Mouse (Mus musculus) splenic B cell, adult 2 months (primary cell): Measurements from ENCODE around the gene Eps8.

Experiments
- DNase-seq: peaks from one replicate; pipeline ENCODE4 v3.0.0-alpha.2; 2011; ENCODE audit warnings: low read depth, low spot score
- H3K27me3 ChIP-seq: 2 replicates; pipeline ENCODE4 v1.6.1; 2012; ENCODE audit warnings: mild to moderate bottlenecking, low read length, moderate library complexity, mixed read lengths; ENCODE audit not compliant: control insufficient read depth, poor library complexity, insufficient read depth, severe bottlenecking
- H3K36me3 ChIP-seq: 2 replicates; pipeline ENCODE4 v1.6.1; 2012; ENCODE audit warnings: mild to moderate bottlenecking, low read length, moderate library complexity, mixed read lengths; ENCODE audit not compliant: control insufficient read depth, poor library complexity, insufficient read depth, severe bottlenecking

Gene Eps8

GRCm38 (mm10) chr6:137612071-137612547 lies 42.6 kb downstream of the Eps8 start:
- no peak for DNase-seq
- Histone ChIP-seq H3K36me3 (no peaks in the 10 kb centered on the region), H3K27me3 (no peaks in the 10 kb centered on the region)

DNA sequence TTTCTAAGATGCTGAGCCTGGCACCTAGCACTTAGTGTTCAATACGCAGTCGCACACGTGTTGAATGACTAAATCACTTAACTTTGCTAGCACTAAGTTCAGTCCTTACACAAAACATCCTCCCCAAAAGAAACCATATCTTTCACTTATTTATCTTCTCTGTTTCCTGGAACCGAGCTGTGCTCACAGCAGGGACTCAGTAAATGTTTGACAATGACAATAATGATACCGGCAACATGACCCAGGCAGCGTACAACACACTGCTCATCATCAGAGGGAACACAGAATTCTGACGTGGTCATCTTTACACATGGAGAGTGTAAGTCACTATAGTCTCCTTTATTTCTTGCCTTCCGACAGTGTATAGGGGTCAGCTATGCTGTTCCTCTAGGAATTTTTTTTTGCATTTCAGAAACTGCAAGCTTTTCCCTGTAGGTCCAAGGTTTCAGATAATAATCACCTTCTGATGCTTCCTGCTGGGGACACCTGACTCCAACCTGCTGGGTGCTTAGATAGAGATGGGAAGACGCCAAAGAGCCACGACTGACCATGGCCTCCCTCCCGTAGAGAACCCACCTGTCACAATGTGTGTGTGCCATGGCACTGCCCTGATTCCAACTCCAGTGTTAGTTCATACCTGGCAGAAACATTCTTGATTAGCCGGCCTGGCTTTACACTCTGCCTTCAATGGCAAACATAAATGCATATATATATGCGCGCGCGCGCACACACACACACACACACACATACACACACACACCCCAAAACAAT lies 46.3 kb downstream of the Eps8 start:
- no peak for DNase-seq
- Histone ChIP-seq H3K36me3 (no peaks in the 10 kb centered on the region), H3K27me3 (no peaks in the 10 kb centered on the region)

DNA sequence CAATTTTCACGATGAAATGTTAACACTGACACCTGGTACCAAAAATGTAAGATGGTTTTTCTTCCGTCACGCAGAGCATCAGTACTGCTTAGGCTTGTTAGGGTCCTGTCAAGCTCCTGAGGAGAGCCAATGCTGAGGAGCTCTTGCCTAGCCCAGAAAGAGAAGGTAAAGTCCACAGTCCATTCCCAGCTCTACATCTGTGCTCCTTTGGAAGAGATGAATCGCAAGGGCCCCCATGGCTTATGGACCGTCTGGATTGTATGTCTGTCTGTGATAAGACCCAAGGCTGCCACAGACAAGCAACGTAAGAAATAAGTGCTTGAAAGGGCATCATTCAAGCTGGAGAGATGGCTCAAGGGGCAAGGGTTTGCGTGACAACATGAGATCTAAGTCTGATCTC lies 48.1 kb downstream of the Eps8 start:
- no peaks in the 10 kb centered on the region for H3K36me3 ChIP-seq
- DNase-seq = no peak

DNA sequence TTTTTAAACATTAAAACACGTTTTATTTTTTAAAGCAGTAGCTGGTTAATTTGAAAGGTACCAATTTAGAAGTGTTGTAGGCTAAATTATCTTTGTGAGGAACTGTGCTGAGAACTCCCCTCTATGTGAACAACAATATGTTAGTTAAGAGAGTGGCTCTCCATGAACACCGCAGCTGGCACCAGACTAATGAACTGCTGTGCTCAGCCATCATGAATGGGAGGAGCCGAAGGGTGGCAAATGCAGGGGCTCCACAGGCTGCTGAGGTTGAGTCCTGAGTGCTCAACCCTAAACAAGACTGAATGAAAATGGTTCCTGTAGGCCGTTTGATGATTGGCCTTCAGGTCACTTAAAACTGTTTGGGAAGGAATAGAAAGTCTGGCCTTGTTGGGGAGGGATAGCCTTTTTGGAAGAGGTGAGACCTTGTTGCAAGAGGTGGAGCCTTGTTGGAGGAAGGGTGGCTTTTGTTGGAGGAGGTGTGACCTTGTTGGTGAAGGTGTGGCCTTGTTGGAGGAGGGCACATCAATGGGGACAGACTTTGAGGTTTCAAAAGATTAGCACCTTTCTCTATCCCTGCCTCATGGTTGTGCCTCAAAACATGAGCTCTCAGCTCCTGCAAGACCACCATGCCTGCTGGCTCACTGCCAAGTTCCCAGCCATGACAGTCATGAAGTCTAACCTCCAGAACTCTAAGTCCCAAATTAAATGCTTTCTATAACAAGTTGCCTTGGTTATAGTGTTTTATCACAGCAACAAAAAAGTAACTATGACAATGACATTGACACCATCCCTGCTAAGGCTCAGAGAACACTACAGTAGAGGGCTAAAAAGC lies 50.0 kb downstream of the Eps8 start:
- H3K27me3 ChIP-seq = no peaks in the 10 kb centered on the region
- no peak for DNase-seq
- no peaks in the 10 kb centered on the region for H3K36me3 ChIP-seq

More for the DNA sequence above, 48.1 kb downstream of the Eps8 start:
- no peaks in the 10 kb centered on the region for H3K27me3 ChIP-seq

GRCm38 (mm10) chr6:137598306-137598705 lies 56.4 kb downstream of the Eps8 start:
- DNase-seq = no peak
- Histone ChIP-seq H3K36me3 (0 out of 2 replicates have a peak, but pooled peaks cover 2% of the 10 kb centered on the region), H3K27me3 (no peaks in the 10 kb centered on the region)

DNA sequence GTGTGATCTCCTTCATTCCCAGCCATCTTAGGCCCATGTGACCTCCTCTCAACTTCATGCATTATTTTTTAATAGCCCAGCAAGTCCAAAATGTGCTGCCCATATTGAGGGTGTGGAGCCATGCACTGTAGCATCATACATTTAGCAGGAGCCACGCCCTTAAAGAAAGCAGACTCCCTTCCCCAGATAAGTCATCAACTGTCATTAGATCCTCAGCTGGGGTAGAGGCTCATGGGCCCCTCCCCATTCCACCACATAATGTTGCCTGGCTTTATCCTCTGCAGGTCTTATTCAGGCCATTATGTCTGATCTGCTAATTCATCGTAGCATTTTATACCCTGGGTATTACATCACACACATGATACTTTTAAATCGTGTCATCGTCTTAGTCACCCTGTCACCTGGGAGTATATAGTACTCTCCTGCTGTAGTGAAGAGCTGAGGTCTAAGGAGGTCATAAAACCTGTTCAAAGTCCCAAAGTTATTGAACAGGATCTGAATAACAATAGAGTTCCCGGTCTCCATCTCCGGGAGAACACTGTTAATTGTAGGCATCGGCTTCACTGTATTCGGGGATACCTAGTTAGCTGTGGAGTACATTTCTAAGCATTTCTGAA lies 57.1 kb downstream of the Eps8 start:
- H3K36me3 ChIP-seq = 0 out of 2 replicates have a peak, but pooled peaks cover 2% of the 10 kb centered on the region
- no peaks in the 10 kb centered on the region for H3K27me3 ChIP-seq
- DNase-seq = no peak

- Histone ChIP-seq H3K36me3 (peaks cover 2% of the 10 kb centered on the region; the same call in 1 of the 2 replicates), H3K27me3 (no peaks in the 10 kb centered on the region)
- DNase-seq = no peak
These were observed 62.1 kb downstream of the Eps8 start for GRCm38 (mm10) chr6:137592582-137592981.

DNA sequence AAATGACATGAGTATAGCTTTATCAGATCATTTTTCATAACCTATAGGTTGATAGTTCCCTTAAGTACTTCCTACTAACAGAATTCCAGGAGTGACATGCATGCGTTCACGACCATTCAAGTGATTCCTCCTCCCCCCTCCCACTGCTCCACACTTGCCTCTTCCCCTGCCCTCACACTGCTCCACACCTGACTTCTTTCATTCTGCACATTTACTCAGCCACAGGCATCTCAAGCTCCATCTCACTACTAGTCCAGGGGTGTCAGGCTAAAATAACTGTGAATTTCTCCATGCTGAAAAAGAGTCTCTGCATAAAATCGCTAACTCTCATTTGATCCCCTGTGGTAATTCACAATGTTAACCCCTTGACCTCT lies 65.4 kb downstream of the Eps8 start:
- no peak for DNase-seq

GRCm38 (mm10) chr6:137588481-137589244 lies 66.0 kb downstream of the Eps8 start:
- no peaks in the 10 kb centered on the region for H3K27me3 ChIP-seq

More for the DNA sequence above, 65.4 kb downstream of the Eps8 start:
- H3K27me3 ChIP-seq = no peaks in the 10 kb centered on the region
- H3K36me3 ChIP-seq = no peaks in the 10 kb centered on the region; the same call in 1 of the 2 replicates

DNA sequence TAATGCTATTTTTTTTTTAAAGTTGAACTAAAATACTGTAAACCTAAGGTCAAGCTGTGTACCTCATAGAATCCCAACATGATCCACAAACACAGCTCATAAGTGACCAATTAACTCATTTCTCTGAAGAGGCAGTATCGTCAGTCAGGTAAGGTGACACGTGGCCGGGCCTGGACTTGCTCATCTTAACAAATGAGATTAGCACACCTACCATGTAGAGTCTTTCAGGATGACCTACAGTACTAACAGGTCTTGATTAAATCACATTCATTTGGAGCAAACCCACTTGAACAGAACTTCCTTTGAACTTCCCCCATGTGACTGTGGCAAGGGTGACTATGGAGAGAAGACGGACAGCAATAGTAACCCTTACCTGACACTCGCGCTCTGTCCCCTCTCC lies 66.8 kb downstream of the Eps8 start:
- no peaks in the 10 kb centered on the region for H3K27me3 ChIP-seq
- DNase-seq = no peak
- no peaks in the 10 kb centered on the region; the same call in 1 of the 2 replicates for H3K36me3 ChIP-seq

More at GRCm38 (mm10) chr6:137588481-137589244, 66.0 kb downstream of the Eps8 start:
- DNase-seq = no peak
- no peaks in the 10 kb centered on the region; the same call in 1 of the 2 replicates for H3K36me3 ChIP-seq

DNA sequence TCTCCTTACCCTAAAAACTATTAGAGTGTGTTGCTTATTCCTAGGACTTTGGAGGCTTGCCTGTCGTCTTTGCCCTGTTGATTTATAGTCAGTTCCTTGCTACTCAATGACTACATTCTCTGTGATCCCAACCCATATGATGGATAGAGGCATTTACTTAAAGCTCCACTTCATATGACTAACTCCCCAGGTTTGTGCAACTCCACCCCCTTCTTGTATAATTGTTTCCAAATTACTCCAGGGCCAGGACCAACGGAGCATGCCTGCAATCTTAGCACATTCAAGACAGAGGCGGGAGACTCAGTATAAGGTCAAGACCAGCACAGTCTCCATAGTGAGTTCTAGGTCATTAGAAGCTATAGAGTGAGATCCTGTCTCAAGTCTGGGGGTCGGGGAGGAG lies 69.4 kb downstream of the Eps8 start:
- H3K36me3 ChIP-seq = no peaks in the 10 kb centered on the region; the same call in 1 of the 2 replicates
- no peaks in the 10 kb centered on the region for H3K27me3 ChIP-seq
- DNase-seq = no peak

GRCm38 (mm10) chr6:137583056-137583455 lies 71.6 kb downstream of the Eps8 start:
- H3K36me3 ChIP-seq = no peaks in the 10 kb centered on the region
- no peaks in the 10 kb centered on the region for H3K27me3 ChIP-seq
- DNase-seq = no peak

GRCm38 (mm10) chr6:137582207-137582889 lies 72.3 kb downstream of the Eps8 start:
- no peaks in the 10 kb centered on the region for H3K27me3 ChIP-seq
- H3K36me3 ChIP-seq = no peaks in the 10 kb centered on the region
- no peak for DNase-seq
